Mouse (Mus musculus) forebrain, embryonic 10.5 days (tissue): Measurements from ENCODE around the gene Nlrx1. TPM values are rescaled to one million over a fixed set of nuclear protein-coding genes. Genes with fewer than 3 reads are reported as not detected.

Experiments used
- DNase-seq: peaks from one replicate; pipeline ENCODE4 v3.0.0-alpha.2; 2017; ENCODE audit warnings: low spot score; ENCODE audit errors: extremely low spot score
- H3K27ac ChIP-seq: fragments of 300-500 bp; sonication (generic); 2 replicates; pipeline ENCODE4 v1.5.1; 2016; ENCODE audit warnings: mild to moderate bottlenecking
- H3K27me3 ChIP-seq: fragments of 300-500 bp; sonication (generic); 2 replicates; pipeline ENCODE4 v1.6.1; 2016; ENCODE audit warnings: mild to moderate bottlenecking; ENCODE audit not compliant: poor library complexity, severe bottlenecking
- H3K36me3 ChIP-seq: fragments of 300-500 bp; sonication (generic); replicated peaks from 2 replicates; pipeline ENCODE4 v1.6.1; 2016; ENCODE audit warnings: mild to moderate bottlenecking, moderate library complexity
- H3K4me1 ChIP-seq: fragments of 300-500 bp; sonication (generic); 2 replicates; pipeline ENCODE4 v1.6.1; 2016
- H3K4me3 ChIP-seq: fragments of 300-500 bp; sonication (generic); 2 replicates; pipeline ENCODE4 v1.5.1; 2016; ENCODE audit warnings: mild to moderate bottlenecking, moderate library complexity
- H3K9me3 ChIP-seq: fragments of 300-500 bp; sonication (generic); 2 replicates; pipeline ENCODE4 v1.6.1; 2016; ENCODE audit warnings: mild to moderate bottlenecking, moderate library complexity
- WGBS: fragments of 180-500 bp; shearing (Covaris S2); methylation state at CpG from one replicate; pipeline ENCODE4 v1.1.7; 2016; 5-methylcytosine and 5-hydroxymethylcytosine counted together
- polyA plus RNA-seq: library from polyadenylated mRNA; unstranded; fragments of >200 nt; fragmentation: Nextera tagmentation; extraction: Ambion mirVana; gene quantifications from 2 replicates; pipeline ENCODE4 v1.2.1, GENCODE M21; 2016

Gene Nlrx1
- polyA plus RNA-seq, 1 experiment from 2014 or later = 2.8 TPM

- peaks cover 51% of the 10 kb centered on the region for H3K36me3 ChIP-seq
- no peaks in the 10 kb centered on the region for H3K4me1 ChIP-seq
- peaks cover 8% of the 10 kb centered on the region; the same call in 1 of the 2 replicates for H3K9me3 ChIP-seq
- H3K27ac ChIP-seq = no peak overlapping the region
- DNase-seq = no peak
- no peaks in the 10 kb centered on the region for H3K27me3 ChIP-seq
- H3K4me3 ChIP-seq = no peak overlapping the region
- WGBS = 98% methylated on average over 4 of the region's 4 CpGs
These were observed 59.0 kb downstream of the Nlrx1 start for GRCm38 (mm10) chr9:44209416-44209815.

DNA sequence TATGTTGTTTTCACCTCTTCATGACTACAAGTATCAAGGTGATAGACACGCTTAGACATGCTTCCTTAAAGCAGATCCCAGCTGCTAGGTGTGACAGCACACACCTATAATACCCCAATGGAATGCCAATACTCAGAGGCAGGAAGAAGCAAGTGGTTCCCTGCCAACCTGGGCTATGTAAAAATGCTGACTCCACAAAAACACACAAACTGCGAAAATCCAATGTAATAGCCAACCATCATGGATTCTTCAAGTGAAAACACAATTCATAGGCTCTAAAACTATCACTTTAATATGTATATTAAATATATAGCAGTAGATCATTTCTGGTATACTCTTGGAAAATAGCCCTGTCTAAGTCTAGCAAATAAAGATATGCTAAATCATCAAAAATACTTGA is 60.6 kb downstream of the Nlrx1 start:
- no peaks in the 10 kb centered on the region for H3K27me3 ChIP-seq
- H3K36me3 ChIP-seq = peaks cover 40% of the 10 kb centered on the region
- no peak for DNase-seq
- no peak overlapping the region for H3K4me3 ChIP-seq
- H3K4me1 ChIP-seq = no peaks in the 10 kb centered on the region
- WGBS = 92% methylated on average over 2 of the region's 2 CpGs
- H3K9me3 ChIP-seq = peaks cover 8% of the 10 kb centered on the region; the same call in 1 of the 2 replicates
- no peak overlapping the region for H3K27ac ChIP-seq

Other genes starting within 250 kb of the Nlrx1 start
- gene Thy1, start 225.2 kb downstream of the Nlrx1 start, polyA plus RNA-seq = not detected in 2 replicates
- gene Usp2, start 201.6 kb downstream of the Nlrx1 start, polyA plus RNA-seq = 12.7 and 12.9 TPM in 2 replicates
- gene Mfrp, start 166.9 kb downstream of the Nlrx1 start, polyA plus RNA-seq = 0.15 and 0.26 TPM in 2 replicates
- not detected in 2 replicates for gene C1qtnf5, start 161.4 kb downstream of the Nlrx1 start, polyA plus RNA-seq
- 0.06 and 0.36 TPM in 2 replicates for gene Gm49380, start 155.1 kb downstream of the Nlrx1 start, polyA plus RNA-seq
- gene Rnf26, start 155.1 kb downstream of the Nlrx1 start, polyA plus RNA-seq = 79.5 and 81.5 TPM in 2 replicates
- 10.1 and 11.4 TPM in 2 replicates for gene Mcam, start 134.1 kb downstream of the Nlrx1 start, polyA plus RNA-seq
- gene Cbl, start 34.5 kb downstream of the Nlrx1 start, polyA plus RNA-seq = 21.3 and 23.8 TPM in 2 replicates
- not detected in 2 replicates for gene Ccdc153, start 27.9 kb downstream of the Nlrx1 start, polyA plus RNA-seq
- 0.06 TPM in 1 of 2 replicates, not detected in the other for gene Pdzd3, start 17.1 kb downstream of the Nlrx1 start, polyA plus RNA-seq
- gene Abcg4, start 20.0 kb upstream of the Nlrx1 start, polyA plus RNA-seq = 5.3 and 7.2 TPM in 2 replicates
- gene Hinfp, start 37.1 kb upstream of the Nlrx1 start, polyA plus RNA-seq = 32.8 and 33.0 TPM in 2 replicates
- 8.3 and 8.7 TPM in 2 replicates for gene C2cd2l, start 51.7 kb upstream of the Nlrx1 start, polyA plus RNA-seq
- 48.0 and 49.3 TPM in 2 replicates for gene Dpagt1, start 57.4 kb upstream of the Nlrx1 start, polyA plus RNA-seq
- 524 and 528 TPM in 2 replicates for gene H2afx, start 66.1 kb upstream of the Nlrx1 start, polyA plus RNA-seq
- gene Hmbs, start 75.6 kb upstream of the Nlrx1 start, polyA plus RNA-seq = 196 and 210 TPM in 2 replicates
- 29.0 and 32.3 TPM in 2 replicates for gene Vps11, start 93.1 kb upstream of the Nlrx1 start, polyA plus RNA-seq
- 38.7 and 43.7 TPM in 2 replicates for gene Hyou1, start 110.9 kb upstream of the Nlrx1 start, polyA plus RNA-seq
- gene Slc37a4, start 128.3 kb upstream of the Nlrx1 start, polyA plus RNA-seq = 18.8 and 19.4 TPM in 2 replicates
- 2,069 and 2,211 TPM in 2 replicates for gene Rps25, start 138.5 kb upstream of the Nlrx1 start, polyA plus RNA-seq
- gene Trappc4, start 139.0 kb upstream of the Nlrx1 start, polyA plus RNA-seq = 181 and 189 TPM in 2 replicates
- 25.6 and 26.1 TPM in 2 replicates for gene Ccdc84, start 150.0 kb upstream of the Nlrx1 start, polyA plus RNA-seq
- gene Foxr1, start 172.5 kb upstream of the Nlrx1 start, polyA plus RNA-seq = not detected in 2 replicates
- not detected in 2 replicates for gene Upk2, start 186.4 kb upstream of the Nlrx1 start, polyA plus RNA-seq
- gene Bcl9l, start 214.2 kb upstream of the Nlrx1 start, polyA plus RNA-seq = 3.9 and 5.0 TPM in 2 replicates